Mouse (Mus musculus) hindbrain, embryonic 16.5 days (tissue): ENCODE results near the gene Dap3. TPM values are rescaled to one million over a fixed set of nuclear protein-coding genes. Genes with fewer than 3 reads are reported as not detected.
A peak's percentile ranks its signal among the peaks of the same experiment; 100 is the strongest.

Experiments used
- ATAC-seq: fragments of 200-750 bp; cut with Nextera tagmentation; 2 replicates; pipeline ENCODE4 v1.8.0; 2017; ENCODE audit warnings: moderate TSS enrichment, moderate library complexity
- H3K27ac ChIP-seq: fragments of 300-500 bp; sonication (generic); 2 replicates; pipeline ENCODE4 v1.5.1; 2014; ENCODE audit warnings: low read depth, mild to moderate bottlenecking, control low read depth, low read length, moderate library complexity
- H3K27me3 ChIP-seq: fragments of 300-500 bp; sonication (generic); replicated peaks from 2 replicates; pipeline ENCODE4 v1.6.1; 2014; ENCODE audit warnings: low read length; ENCODE audit not compliant: control insufficient read depth, insufficient read depth
- H3K36me3 ChIP-seq: fragments of 300-500 bp; sonication (generic); 2 replicates; pipeline ENCODE4 v1.6.1; 2014; ENCODE audit warnings: mild to moderate bottlenecking, low read length, moderate library complexity, mixed read lengths; ENCODE audit not compliant: control insufficient read depth, insufficient read depth
- H3K4me1 ChIP-seq: fragments of 300-500 bp; sonication (generic); 2 replicates; pipeline ENCODE4 v1.6.1; 2014; ENCODE audit warnings: low read depth, low read length; ENCODE audit not compliant: control insufficient read depth, insufficient read depth
- H3K4me2 ChIP-seq: fragments of 300-500 bp; sonication (generic); 2 replicates; pipeline ENCODE4 v1.6.1; 2014; ENCODE audit warnings: mild to moderate bottlenecking, low read length, control low read depth, moderate library complexity
- H3K4me3 ChIP-seq: fragments of 300-500 bp; sonication (generic); 2 replicates; pipeline ENCODE4 v1.5.1; 2014; ENCODE audit warnings: mild to moderate bottlenecking, low read length, control low read depth, moderate library complexity
- H3K9ac ChIP-seq: fragments of 300-500 bp; sonication (generic); 2 replicates; pipeline ENCODE4 v1.6.1; 2014; ENCODE audit warnings: low read depth, mild to moderate bottlenecking, control low read depth, low read length, moderate library complexity
- H3K9me3 ChIP-seq: fragments of 300-500 bp; sonication (generic); 2 replicates; pipeline ENCODE4 v1.6.1; 2014; ENCODE audit warnings: mild to moderate bottlenecking, low read length, moderate library complexity; ENCODE audit not compliant: control insufficient read depth
- WGBS: fragments of 180-500 bp; shearing (Covaris S2); extraction: QIAGEN DNeasy Blood & Tissue Kit; methylation state at CpG from one replicate; pipeline ENCODE4 v1.1.7; 2014; 5-methylcytosine and 5-hydroxymethylcytosine counted together
- polyA plus RNA-seq: library from polyadenylated mRNA; unstranded; fragments of >200 nt; fragmentation: Nextera tagmentation; extraction: Ambion mirVana; gene quantifications from 2 replicates; pipeline ENCODE4 v1.2.1, GENCODE M21; 2015

Gene Dap3
- polyA plus RNA-seq, 1 experiment from 2014 or later, result 127 TPM

DNA sequence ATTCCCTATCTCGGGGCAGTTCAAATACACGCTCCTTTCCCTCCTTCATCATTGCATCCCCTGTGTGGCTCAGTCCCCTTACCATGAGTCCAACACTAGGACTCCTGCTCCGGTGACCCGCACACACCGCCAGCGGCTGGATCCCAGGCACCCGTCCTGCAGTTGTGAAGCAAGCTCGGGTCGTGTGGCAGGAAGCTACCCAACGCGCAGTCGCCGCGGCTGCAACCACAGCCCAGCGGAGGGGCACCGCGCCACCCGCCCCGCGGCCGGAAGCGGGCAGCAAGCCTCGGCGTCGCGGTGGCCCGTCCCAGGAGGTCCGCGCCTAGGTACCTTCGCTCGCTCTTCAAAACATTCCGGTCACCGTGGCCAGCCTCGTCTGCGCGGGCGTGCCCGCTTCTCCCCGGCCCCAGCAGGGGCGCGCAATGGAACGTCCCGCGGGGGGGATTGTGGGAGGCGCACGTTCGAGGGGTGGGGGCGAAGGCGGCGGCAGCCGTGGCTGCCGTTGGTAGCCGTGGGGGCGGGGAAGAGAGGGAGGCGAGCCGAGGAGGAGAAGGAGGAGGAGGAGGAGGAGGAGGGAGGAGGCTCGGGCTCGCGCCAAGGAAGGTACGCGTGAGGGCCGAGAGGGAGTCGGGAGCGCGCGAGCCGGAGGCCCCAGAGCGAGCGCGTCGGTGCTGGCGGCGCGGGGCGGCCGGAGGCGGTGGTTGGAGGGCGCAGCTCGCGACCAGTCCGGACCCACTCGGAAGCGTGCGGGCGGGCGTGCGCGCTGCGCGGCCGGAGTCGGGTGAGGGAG is 1.0 kb downstream of the Dap3 start:
- Histone ChIP-seq H3K9me3 (no peaks in the 10 kb centered on the region), H3K4me2 (peak overlapping the region; percentile 80), H3K27ac (peak overlapping the region; percentile 99), H3K27me3 (no peaks in the 10 kb centered on the region), H3K36me3 (no peaks in the 10 kb centered on the region), H3K4me3 (peak overlapping the region; percentile 82), H3K4me1 (peaks cover 24% of the 10 kb centered on the region), H3K9ac (peak overlapping the region; percentile 94)
- ATAC-seq, result peak; percentile 93
- WGBS, result under 1% methylated on average over 83 of the region's 92 CpGs

DNA sequence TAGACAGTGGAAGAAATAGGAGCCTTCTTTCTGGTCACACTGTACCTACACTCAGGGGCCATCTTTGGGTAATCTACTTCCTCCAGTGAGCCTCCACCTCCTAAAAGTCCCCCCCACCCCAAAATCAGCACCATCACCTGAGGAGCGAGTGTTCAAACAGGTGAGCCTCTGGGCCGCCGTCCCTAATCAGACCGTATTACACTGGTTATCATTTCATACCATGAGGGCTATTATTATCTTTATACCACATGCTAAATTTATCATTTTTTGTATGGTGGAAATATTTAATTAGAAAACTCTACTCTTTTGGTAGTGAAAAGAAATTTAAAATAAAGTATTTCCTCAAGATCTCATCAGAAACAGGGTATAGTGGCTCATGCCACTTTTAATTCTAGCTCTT is 6.9 kb downstream of the Dap3 start:
- H3K9ac ChIP-seq, result no peak overlapping the region
- 88% methylated on average over 4 of the region's 4 CpGs for WGBS
- no peak for ATAC-seq
- H3K4me2 ChIP-seq, result no peak overlapping the region
- no peaks in the 10 kb centered on the region for H3K27me3 ChIP-seq
- peaks cover 10% of the 10 kb centered on the region for H3K4me1 ChIP-seq
- H3K9me3 ChIP-seq, result no peaks in the 10 kb centered on the region
- no peak overlapping the region for H3K4me3 ChIP-seq
- H3K27ac ChIP-seq, result no peak overlapping the region
- peaks cover 12% of the 10 kb centered on the region for H3K36me3 ChIP-seq

DNA sequence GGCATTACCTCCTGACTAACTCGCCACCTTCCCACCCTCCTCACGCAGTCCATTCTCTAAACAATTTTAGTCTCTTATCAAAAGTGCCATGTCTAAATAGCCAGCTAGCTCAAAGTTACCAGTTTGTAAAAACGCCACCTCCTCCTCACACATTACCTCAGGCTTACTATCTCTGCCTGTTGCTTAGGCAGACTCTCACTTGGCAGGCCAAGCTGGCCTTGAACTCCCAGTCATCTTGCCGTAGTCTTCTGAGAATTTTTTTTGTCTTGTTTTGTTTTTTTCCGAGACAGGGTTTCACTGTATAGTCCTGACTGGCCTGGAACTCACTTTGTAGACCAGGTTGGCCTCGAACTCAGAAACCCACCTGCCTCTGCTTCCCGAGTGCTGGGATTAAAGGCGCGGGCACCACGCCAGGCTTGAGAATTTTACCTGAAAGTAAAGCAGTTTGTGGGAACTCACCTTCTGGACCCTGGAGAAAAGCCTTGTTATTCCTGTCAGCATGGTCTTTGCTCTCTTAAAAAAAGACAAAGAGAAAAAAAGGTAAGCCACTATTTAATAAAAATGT is 8.6 kb downstream of the Dap3 start:
- WGBS, result 97% methylated on average over 10 of the region's 10 CpGs
- ATAC-seq, result no peak

DNA sequence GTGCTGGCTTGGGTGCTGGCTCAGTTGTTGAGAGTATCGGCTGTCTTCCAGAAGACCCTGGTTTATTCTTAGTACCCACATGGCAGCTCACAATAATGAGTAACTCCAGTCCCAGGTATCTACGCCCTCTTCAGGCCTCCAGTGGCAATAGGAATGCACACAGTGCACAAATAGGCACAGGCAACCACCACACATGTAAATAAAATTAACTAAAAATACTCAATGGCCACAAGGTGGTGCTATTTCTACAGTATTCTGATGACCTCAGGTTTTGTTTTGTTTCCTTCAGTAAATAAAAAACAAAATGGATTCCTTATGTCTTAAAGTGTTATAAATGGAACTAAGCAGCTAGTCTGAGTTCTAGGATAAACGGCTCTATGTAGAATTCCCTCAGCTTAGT is 11.2 kb downstream of the Dap3 start:
- ATAC-seq, result peak; percentile 42; the same call in 1 of the 2 replicates
- H3K36me3 ChIP-seq, result peaks cover 12% of the 10 kb centered on the region

More for the DNA sequence above, 8.6 kb downstream of the Dap3 start:
- no peak overlapping the region for H3K4me2 ChIP-seq
- H3K36me3 ChIP-seq, result peaks cover 12% of the 10 kb centered on the region
- H3K4me3 ChIP-seq, result no peak overlapping the region
- H3K4me1 ChIP-seq, result no peaks in the 10 kb centered on the region
- no peaks in the 10 kb centered on the region for H3K9me3 ChIP-seq
- no peaks in the 10 kb centered on the region for H3K27me3 ChIP-seq
- H3K9ac ChIP-seq, result no peak overlapping the region
- no peak overlapping the region for H3K27ac ChIP-seq

DNA sequence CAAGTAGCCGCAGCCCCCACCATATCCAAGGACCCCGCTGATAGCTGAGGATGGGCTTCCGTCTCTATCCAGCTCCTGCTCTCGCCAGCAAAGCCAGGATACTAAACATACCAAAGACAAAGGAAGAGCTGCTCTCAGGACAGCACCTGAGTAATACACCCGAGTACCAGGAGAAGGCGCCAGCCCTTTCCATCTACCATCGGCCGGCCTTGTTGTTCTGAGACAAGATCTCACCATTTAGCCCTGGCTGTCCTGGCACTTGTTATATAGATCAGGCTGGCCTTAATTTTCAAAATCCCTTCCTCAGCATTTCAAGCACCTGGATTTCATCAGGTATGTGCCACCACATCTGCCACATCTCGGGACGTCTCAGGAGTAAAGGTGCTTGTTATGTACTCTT is 11.9 kb downstream of the Dap3 start:
- no peak overlapping the region for H3K4me2 ChIP-seq
- 95% methylated on average over 10 of the region's 10 CpGs for WGBS
- H3K4me3 ChIP-seq, result no peak overlapping the region
- H3K27me3 ChIP-seq, result no peaks in the 10 kb centered on the region
- no peaks in the 10 kb centered on the region for H3K4me1 ChIP-seq
- no peaks in the 10 kb centered on the region for H3K9me3 ChIP-seq
- ATAC-seq, result no peak
- H3K36me3 ChIP-seq, result peaks cover 12% of the 10 kb centered on the region
- H3K27ac ChIP-seq, result no peak overlapping the region
- H3K9ac ChIP-seq, result no peak overlapping the region

More for the DNA sequence above, 11.2 kb downstream of the Dap3 start:
- H3K9ac ChIP-seq, result no peak overlapping the region
- WGBS, result 66% methylated on average over 3 of the region's 3 CpGs
- no peaks in the 10 kb centered on the region for H3K9me3 ChIP-seq
- H3K27me3 ChIP-seq, result no peaks in the 10 kb centered on the region
- no peak overlapping the region for H3K4me3 ChIP-seq
- no peaks in the 10 kb centered on the region for H3K4me1 ChIP-seq
- H3K27ac ChIP-seq, result no peak overlapping the region
- no peak overlapping the region for H3K4me2 ChIP-seq

DNA sequence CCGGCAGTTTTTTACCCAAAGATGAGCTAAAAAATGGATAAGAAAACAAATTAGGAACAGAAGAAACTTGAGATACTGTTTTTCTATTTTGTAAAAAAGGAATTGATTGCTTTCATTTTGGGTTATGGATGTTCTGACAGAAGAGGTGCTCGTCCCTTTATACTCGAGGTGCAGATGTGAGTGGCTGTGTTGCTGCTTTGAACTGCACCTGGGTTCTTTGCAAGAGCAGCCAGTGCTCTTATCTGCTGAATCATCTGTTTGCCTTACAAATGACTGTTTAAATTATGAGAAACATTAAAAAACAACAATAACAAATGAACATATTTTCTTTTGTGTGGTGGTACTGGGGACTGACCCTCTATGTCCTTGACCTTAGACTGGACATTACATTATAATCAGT is 21.5 kb downstream of the Dap3 start:
- Histone ChIP-seq H3K9me3 (no peaks in the 10 kb centered on the region), H3K9ac (no peak overlapping the region), H3K4me1 (no peaks in the 10 kb centered on the region), H3K36me3 (peaks cover 53% of the 10 kb centered on the region), H3K4me3 (no peak overlapping the region), H3K27me3 (no peaks in the 10 kb centered on the region), H3K27ac (no peak overlapping the region), H3K4me2 (no peak overlapping the region)
- WGBS, result 94% methylated on average over 3 of the region's 3 CpGs
- ATAC-seq, result no peak

DNA sequence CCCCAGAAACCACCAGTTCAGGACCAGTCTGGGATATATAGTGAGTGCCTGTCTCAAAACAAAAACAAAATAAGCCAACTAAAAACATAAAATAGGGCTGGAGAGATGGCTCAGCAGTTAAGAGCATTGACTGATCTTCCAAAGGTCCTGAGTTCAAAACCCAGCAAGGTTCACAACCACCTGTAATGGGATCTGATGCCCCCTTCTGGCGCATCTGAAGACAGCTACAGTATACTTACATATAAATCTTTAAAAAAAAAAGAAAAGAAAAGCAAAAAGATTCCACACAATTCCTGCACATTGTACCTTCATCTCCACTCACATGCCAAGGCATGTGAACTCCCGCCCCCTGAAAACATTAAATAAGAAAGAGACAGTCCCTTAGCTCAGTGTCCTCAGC is 25.3 kb downstream of the Dap3 start:
- Histone ChIP-seq H3K27me3 (no peaks in the 10 kb centered on the region), H3K4me1 (no peaks in the 10 kb centered on the region), H3K27ac (no peak overlapping the region), H3K9me3 (no peaks in the 10 kb centered on the region), H3K4me2 (no peak overlapping the region), H3K36me3 (peaks cover 75% of the 10 kb centered on the region), H3K9ac (no peak overlapping the region), H3K4me3 (no peak overlapping the region)
- no peak for ATAC-seq
- 89% methylated on average over 2 of the region's 2 CpGs for WGBS

DNA sequence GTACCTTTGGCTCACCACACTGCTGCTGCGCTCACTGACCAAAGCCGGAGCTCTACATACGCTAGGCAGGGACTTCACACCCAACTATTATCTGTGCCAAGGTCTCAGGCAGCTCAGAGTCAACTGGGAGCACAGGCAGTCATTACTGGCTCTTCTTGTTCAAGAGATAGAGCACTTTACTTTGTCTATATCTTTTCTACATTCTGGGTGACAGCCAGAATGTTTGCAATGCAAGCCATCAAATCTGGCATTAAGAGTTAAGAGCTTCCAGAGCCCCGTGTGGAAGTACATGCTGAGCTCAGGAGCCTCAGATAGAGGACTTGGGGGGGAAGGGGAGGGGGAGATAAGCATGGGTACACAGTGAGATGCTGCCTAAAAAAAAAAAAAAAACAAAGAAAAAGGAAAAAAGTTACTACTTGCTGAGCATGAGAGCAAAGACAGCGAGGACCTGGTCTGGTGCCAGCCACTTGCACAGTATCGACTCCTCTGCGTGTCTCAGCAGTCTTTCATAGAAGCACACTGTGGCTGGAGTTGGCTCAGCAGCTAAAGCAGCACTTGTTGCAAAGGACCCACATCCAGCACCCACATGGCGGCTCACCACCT is 26.9 kb downstream of the Dap3 start:
- no peak for ATAC-seq
- Histone ChIP-seq H3K9me3 (no peaks in the 10 kb centered on the region), H3K27me3 (no peaks in the 10 kb centered on the region), H3K4me3 (no peak overlapping the region), H3K4me2 (no peak overlapping the region), H3K36me3 (peaks cover 68% of the 10 kb centered on the region), H3K4me1 (no peaks in the 10 kb centered on the region), H3K9ac (no peak overlapping the region), H3K27ac (no peak overlapping the region)
- 88% methylated on average over 8 of the region's 8 CpGs for WGBS

DNA sequence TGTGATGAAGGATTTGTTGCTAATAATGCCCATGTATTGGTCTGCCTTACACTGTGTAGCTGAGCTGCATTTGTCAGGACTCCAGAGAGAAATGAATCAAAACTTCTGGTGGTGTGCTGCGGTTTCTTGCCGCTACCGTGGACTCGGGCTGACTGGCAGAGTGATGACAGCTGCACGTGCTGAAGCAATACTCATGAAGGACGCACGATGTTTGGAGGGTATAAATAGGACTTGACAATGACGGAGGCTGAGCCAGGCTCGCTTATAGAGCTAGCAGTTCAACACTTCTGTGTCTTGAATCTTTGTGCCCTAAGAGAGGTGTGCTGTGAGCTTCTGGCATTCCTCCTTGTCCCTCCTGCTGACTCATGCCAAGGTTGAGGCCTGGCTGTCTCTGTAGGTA is 29.6 kb downstream of the Dap3 start:
- Histone ChIP-seq H3K36me3 (peaks cover 44% of the 10 kb centered on the region), H3K9me3 (no peaks in the 10 kb centered on the region), H3K9ac (no peak overlapping the region), H3K4me1 (no peaks in the 10 kb centered on the region), H3K4me3 (no peak overlapping the region), H3K27me3 (no peaks in the 10 kb centered on the region), H3K4me2 (no peak overlapping the region), H3K27ac (no peak overlapping the region)
- no peak for ATAC-seq
- 94% methylated on average over 9 of the region's 9 CpGs for WGBS
